Comparison of ENCODE assay signal across 9 mouse cellular contexts in the genomic region with DNA sequence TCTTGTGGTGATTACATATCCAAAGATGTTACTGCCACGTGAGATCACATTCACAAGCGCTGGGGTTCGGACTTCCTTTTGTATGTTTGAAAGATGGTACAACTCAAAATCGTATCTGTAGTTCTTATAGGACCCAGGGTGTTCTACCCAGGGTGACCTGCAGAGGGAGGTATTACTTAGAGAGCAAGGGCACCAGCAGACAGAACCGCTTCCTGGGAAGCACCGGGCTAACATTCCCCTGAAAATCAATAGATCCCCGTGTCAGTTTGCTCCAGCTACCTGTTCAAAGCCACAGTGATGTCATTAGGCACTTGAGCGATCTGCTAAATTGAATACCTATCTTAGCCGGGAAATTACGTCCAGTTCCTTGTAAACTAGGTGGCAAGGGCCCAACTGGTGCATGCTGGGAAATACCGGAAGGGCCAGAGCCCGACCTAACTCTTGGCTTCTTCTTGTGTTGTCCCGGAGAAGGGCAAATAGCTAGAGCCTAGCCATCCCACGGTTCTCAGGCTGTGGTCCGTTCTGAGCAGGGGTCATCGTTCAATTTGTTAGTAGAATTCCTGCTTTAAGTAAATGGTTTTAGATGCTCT. TPM values are rescaled to one million over a fixed set of nuclear protein-coding genes. Genes with fewer than 3 reads are reported as not detected.
A peak's percentile ranks its signal among the peaks of the same experiment; 100 is the strongest.
DNase-seq lines count a peak whose midpoint lies in the region; ATAC-seq and TF ChIP-seq lines count a peak whose summit lies in the region.
"Had no signal": no experiment of that assay in that cellular context is flagged by ENCODE, and none has a peak within 500 bp of the region (broad histone marks: within the 10 kb centered on the region; RNA-seq: fewer than 3 reads in every experiment).

No protein-coding gene starts in this region.

- no peak overlapping the region for H3K4me2 ChIP-seq in forebrain, postnatal 0 days (ENCODE audit: low read depth)

- no peak overlapping the region for H3K9ac ChIP-seq in forebrain, postnatal 0 days

- no peak for ATAC-seq in forebrain, postnatal 0 days
- ATAC-seq in erythroid progenitor cell, adult 5-6 weeks (replicated peaks; ENCODE audit: low FRiP score, poor library complexity, severe bottlenecking): peak; percentile 56

- TF ChIP-seq CTCF in forebrain, postnatal 0 days (IDR thresholded peaks at IDR 0.05; ENCODE audit: low read depth): peak; percentile 36

- H3K9me3 ChIP-seq in forebrain, postnatal 0 days (ENCODE audit: low read length): no peaks in the 10 kb centered on the region
- H3K9me3 ChIP-seq in forebrain, embryonic 10.5 days: no peaks in the 10 kb centered on the region; the same call in 1 of the 2 replicates

- DNase-seq in forebrain, postnatal 0 days: no peak
- DNase-seq in forebrain, embryonic 10.5 days (ENCODE audit: extremely low spot score, low spot score): no peak
- peak; percentile 85 for DNase-seq in 416B (ENCODE audit: low read depth)
- DNase-seq in adrenal gland, adult 8-10 months: peak; percentile 41
- DNase-seq in kidney, postnatal 10 days: peak; percentile 85
- peak; percentile 81 for DNase-seq in lung, postnatal 25 days (ENCODE audit: low spot score)
- DNase-seq in testis, postnatal 10 days (ENCODE audit: low spot score): peak; percentile 84

- H3K4me1 ChIP-seq in forebrain, postnatal 0 days (ENCODE audit: insufficient read depth): no peaks in the 10 kb centered on the region
- H3K4me1 ChIP-seq in forebrain, embryonic 10.5 days: peaks cover 6% of the 10 kb centered on the region

- H3K27ac ChIP-seq in forebrain, postnatal 0 days (ENCODE audit: low read depth, low read length): no peak overlapping the region
- no peak overlapping the region for H3K27ac ChIP-seq in forebrain, embryonic 10.5 days

- 57% methylated on average over 16 of the region's 16 CpGs for WGBS in forebrain, postnatal 0 days
- 55% methylated on average over 16 of the region's 16 CpGs for WGBS in forebrain, embryonic 10.5 days

- H3K36me3 ChIP-seq in forebrain, postnatal 0 days (ENCODE audit: insufficient read depth): no peaks in the 10 kb centered on the region
- H3K36me3 ChIP-seq in forebrain, embryonic 10.5 days (replicated peaks): no peaks in the 10 kb centered on the region

- H3K4me3 ChIP-seq in forebrain, postnatal 0 days (ENCODE audit: low read depth, low read length): no peak overlapping the region
- no peak overlapping the region for H3K4me3 ChIP-seq in forebrain, embryonic 10.5 days

- H3K27me3 ChIP-seq in forebrain, postnatal 0 days (ENCODE audit: insufficient read depth, low read length): no peaks in the 10 kb centered on the region
- H3K27me3 ChIP-seq in forebrain, embryonic 10.5 days (ENCODE audit: poor library complexity, severe bottlenecking): no peaks in the 10 kb centered on the region

RNA-seq across cellular contexts. Expression of a gene that starts 14.2 kb away (rescaled TPM):
- not detected in 2 replicates for total RNA-seq in forebrain, postnatal 0 days (2014; rRNA removed)
- 0.31 TPM in 1 of 2 replicates, not detected in the other for polyA plus RNA-seq in forebrain, postnatal 0 days (2015; fragmentation: Nextera tagmentation; extraction: Ambion mirVana)
- 0.22 and 0.30 TPM in 2 replicates for polyA plus RNA-seq in forebrain, embryonic 10.5 days (2016; fragmentation: Nextera tagmentation; extraction: Ambion mirVana)
- under 1 TPM in 2 of 4 experiments, not detected in 2; 0.15 to 0.16 TPM for total RNA-seq in adrenal gland, adult 8-10 months (2022)
- 1.8 TPM in 1 of 2 replicates, not detected in the other for total RNA-seq in erythroid progenitor cell, adult 5-6 weeks (2015; ENCODE audit: low replicate concordance)
- not detected in 2 replicates for total RNA-seq in erythroid progenitor cell, adult 5-6 weeks (2017; ENCODE audit: low replicate concordance)
- total RNA-seq: left cerebral cortex, postnatal 10 days had no signal

RNA-seq across cellular contexts. Expression of a gene that starts 27.6 kb away (rescaled TPM):
- total RNA-seq in forebrain, postnatal 0 days (2014; rRNA removed): not detected in 2 replicates
- polyA plus RNA-seq in forebrain, postnatal 0 days (2015; fragmentation: Nextera tagmentation; extraction: Ambion mirVana): 0.06 TPM in 1 of 2 replicates, not detected in the other
- not detected in 2 replicates for polyA plus RNA-seq in forebrain, embryonic 10.5 days (2016; fragmentation: Nextera tagmentation; extraction: Ambion mirVana)
- total RNA-seq in adrenal gland, adult 8-10 months (2022): 1 to 10 TPM; 2.2 to 4.7 (median 3.2) TPM
- total RNA-seq in erythroid progenitor cell, adult 5-6 weeks (2015; ENCODE audit: low replicate concordance): 1.1 TPM in 1 of 2 replicates, not detected in the other
- not detected in 2 replicates for total RNA-seq in erythroid progenitor cell, adult 5-6 weeks (2017; ENCODE audit: low replicate concordance)
- total RNA-seq: left cerebral cortex, postnatal 10 days had no signal

RNA-seq across cellular contexts. Expression of a gene that starts 48.0 kb away (rescaled TPM):
- 9.4 and 13.6 TPM in 2 replicates for total RNA-seq in forebrain, postnatal 0 days (2014; rRNA removed)
- 3.2 and 4.8 TPM in 2 replicates for polyA plus RNA-seq in forebrain, postnatal 0 days (2015; fragmentation: Nextera tagmentation; extraction: Ambion mirVana)
- polyA plus RNA-seq in forebrain, embryonic 10.5 days (2016; fragmentation: Nextera tagmentation; extraction: Ambion mirVana): 2.5 TPM in 2 replicates
- total RNA-seq in adrenal gland, adult 8-10 months (2022): 10 to 100 TPM; 12.2 to 17.4 (median 13.8) TPM
- total RNA-seq in erythroid progenitor cell, adult 5-6 weeks (2015; ENCODE audit: low replicate concordance): 12.3 and 15.1 TPM in 2 replicates
- total RNA-seq in erythroid progenitor cell, adult 5-6 weeks (2017; ENCODE audit: low replicate concordance): 12.4 and 13.6 TPM in 2 replicates

Comparison
In these comparisons a context has a peak if more than half of its experiments do, and no peak if none do; other contexts are left out.
1. DNase-seq: peak in 416B (single experiment), adrenal gland, adult 8-10 months (single experiment), kidney, postnatal 10 days (single experiment), lung, postnatal 25 days (single experiment) and testis, postnatal 10 days (single experiment); none in forebrain, postnatal 0 days (single experiment) and forebrain, embryonic 10.5 days (single experiment).